Mouse (Mus musculus): Measurements from ENCODE around the gene Sox15.

DNA sequence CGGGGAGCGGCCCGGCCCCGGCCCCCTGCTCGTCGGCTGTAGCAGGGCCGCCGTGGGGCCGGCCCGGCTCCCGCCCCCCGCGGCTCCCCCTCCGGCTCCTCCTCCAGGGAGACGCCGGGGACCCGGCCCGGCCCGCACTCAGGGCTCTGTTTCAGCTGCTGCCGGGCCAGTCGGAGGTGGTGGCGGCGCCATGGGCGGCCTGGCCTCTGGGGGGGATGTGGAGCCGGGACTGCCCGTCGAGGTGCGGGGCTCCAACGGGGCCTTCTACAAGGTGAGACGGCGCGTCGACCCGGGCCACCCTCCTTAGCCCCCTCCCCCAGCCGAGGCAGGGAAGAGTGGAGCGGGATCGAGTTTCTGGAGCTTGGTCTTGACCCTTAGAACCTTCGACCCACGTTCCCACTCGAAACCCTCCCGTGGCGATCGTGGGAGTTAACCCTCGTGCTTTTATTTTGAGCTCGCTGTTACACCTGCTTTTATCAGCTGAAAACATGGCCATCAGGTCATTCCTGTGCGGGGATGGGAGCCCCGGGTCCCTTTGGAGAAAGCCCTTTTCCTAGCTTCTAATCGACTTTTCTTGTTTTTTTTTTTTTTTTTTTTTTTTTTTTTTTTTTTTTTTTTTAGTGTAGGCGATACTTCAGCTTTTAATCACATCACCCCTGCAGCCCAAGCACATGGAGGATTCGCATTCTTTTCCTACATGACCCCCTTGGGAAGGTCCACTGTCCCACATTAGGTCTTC, 21.8 kb upstream of the Sox15 start:
- TF ChIP-seq CTCF (IDR thresholded peaks at IDR 0.05; ENCODE audit: low read depth) = no peak
- no peak for TF ChIP-seq EP300 (IDR thresholded peaks at IDR 0.05; ENCODE audit: low read depth)
